Mouse (Mus musculus): ENCODE measurements around the gene Med12l. TPM values are rescaled to one million over a fixed set of nuclear protein-coding genes. Genes with fewer than 3 reads are reported as not detected.
A peak's percentile ranks its signal among the peaks of the same experiment; 100 is the strongest.

Med12l gene
- polyA plus RNA-seq, 1 experiment from 2014 or later = 6.5 TPM

GRCm38 (mm10) chr3:59015698-59016412, 10.2 kb downstream of the Med12l start:
- Histone ChIP-seq H3K9ac (replicated peaks; ENCODE audit: low read length) (no peak overlapping the region), H3K9me3 (ENCODE audit: control insufficient read depth, low read length) (no peaks in the 10 kb centered on the region), H3K4me1 (ENCODE audit: control insufficient read depth, insufficient read depth, low read length) (no peaks in the 10 kb centered on the region), H3K4me3 (replicated peaks; ENCODE audit: low read depth, low read length) (no peak overlapping the region), H3K27me3 (ENCODE audit: control insufficient read depth, insufficient read depth, low read length) (no peaks in the 10 kb centered on the region), H3K36me3 (ENCODE audit: control insufficient read depth, insufficient read depth, low read length) (no peaks in the 10 kb centered on the region), H3K4me2 (ENCODE audit: low read length) (no peak overlapping the region), H3K27ac (replicated peaks; ENCODE audit: low read depth, low read length) (no peak overlapping the region)
- 74% methylated on average over 4 of the region's 4 CpGs for WGBS
- ATAC-seq (ENCODE audit: low FRiP score, low TSS enrichment) (no peak), DNase-seq (no peak)

- no peaks in the 10 kb centered on the region for H3K36me3 ChIP-seq (ENCODE audit: control insufficient read depth, insufficient read depth, low read length)
- H3K4me3 ChIP-seq (replicated peaks; ENCODE audit: low read depth, low read length) = no peak overlapping the region
- no peaks in the 10 kb centered on the region for H3K27me3 ChIP-seq (ENCODE audit: control insufficient read depth, insufficient read depth, low read length)
- H3K4me2 ChIP-seq (ENCODE audit: low read length) = no peak overlapping the region
- H3K4me1 ChIP-seq (ENCODE audit: control insufficient read depth, insufficient read depth, low read length) = peaks cover 4% of the 10 kb centered on the region; the same call in 1 of the 2 replicates
- H3K27ac ChIP-seq (replicated peaks; ENCODE audit: low read depth, low read length) = no peak overlapping the region
- 88% methylated on average over 9 of the region's 9 CpGs for WGBS
- ATAC-seq (ENCODE audit: low FRiP score, low TSS enrichment) (no peak), DNase-seq (no peak)
- no peaks in the 10 kb centered on the region for H3K9me3 ChIP-seq (ENCODE audit: control insufficient read depth, low read length)
- no peak overlapping the region for H3K9ac ChIP-seq (replicated peaks; ENCODE audit: low read length)
Observed at GRCm38 (mm10) chr3:59016501-59016900, 10.9 kb downstream of the Med12l start.

GRCm38 (mm10) chr3:59021236-59021635, 15.6 kb downstream of the Med12l start:
- H3K27ac ChIP-seq (replicated peaks; ENCODE audit: low read depth, low read length) = no peak overlapping the region
- no peaks in the 10 kb centered on the region for H3K36me3 ChIP-seq (ENCODE audit: control insufficient read depth, insufficient read depth, low read length)
- H3K4me1 ChIP-seq (ENCODE audit: control insufficient read depth, insufficient read depth, low read length) = peaks cover 4% of the 10 kb centered on the region; the same call in 1 of the 2 replicates
- H3K4me3 ChIP-seq (replicated peaks; ENCODE audit: low read depth, low read length) = no peak overlapping the region
- H3K4me2 ChIP-seq (ENCODE audit: low read length) = no peak overlapping the region
- no peak overlapping the region for H3K9ac ChIP-seq (replicated peaks; ENCODE audit: low read length)
- no peaks in the 10 kb centered on the region for H3K27me3 ChIP-seq (ENCODE audit: control insufficient read depth, insufficient read depth, low read length)
- 68% methylated on average over 8 of the region's 8 CpGs for WGBS
- DNase-seq (no peak), ATAC-seq (ENCODE audit: low FRiP score, low TSS enrichment) (0 out of 2 replicates have a peak, but pooled peaks have one; percentile 25)
- H3K9me3 ChIP-seq (ENCODE audit: control insufficient read depth, low read length) = no peaks in the 10 kb centered on the region

GRCm38 (mm10) chr3:59022251-59022650, 16.6 kb downstream of the Med12l start:
- ATAC-seq (ENCODE audit: low FRiP score, low TSS enrichment) = no peak
- Histone ChIP-seq H3K4me1 (ENCODE audit: control insufficient read depth, insufficient read depth, low read length) (peaks cover 4% of the 10 kb centered on the region; the same call in 1 of the 2 replicates), H3K36me3 (ENCODE audit: control insufficient read depth, insufficient read depth, low read length) (no peaks in the 10 kb centered on the region), H3K27ac (replicated peaks; ENCODE audit: low read depth, low read length) (no peak overlapping the region), H3K4me2 (ENCODE audit: low read length) (no peak overlapping the region), H3K9ac (replicated peaks; ENCODE audit: low read length) (no peak overlapping the region), H3K27me3 (ENCODE audit: control insufficient read depth, insufficient read depth, low read length) (no peaks in the 10 kb centered on the region), H3K9me3 (ENCODE audit: control insufficient read depth, low read length) (no peaks in the 10 kb centered on the region), H3K4me3 (replicated peaks; ENCODE audit: low read depth, low read length) (no peak overlapping the region)
- DNase-seq = no peak
- WGBS = 61% methylated on average over 2 of the region's 2 CpGs

- 96% methylated on average over 14 of the region's 14 CpGs for WGBS
- H3K27ac ChIP-seq (replicated peaks; ENCODE audit: low read depth, low read length) = no peak overlapping the region
- H3K9me3 ChIP-seq (ENCODE audit: control insufficient read depth, low read length) = no peaks in the 10 kb centered on the region
Observed at GRCm38 (mm10) chr3:59022971-59023370, 17.3 kb downstream of the Med12l start.

GRCm38 (mm10) chr3:59024531-59025192, 19.0 kb downstream of the Med12l start:
- WGBS = 88% methylated on average over 14 of the region's 14 CpGs
- no peak overlapping the region for H3K27ac ChIP-seq (replicated peaks; ENCODE audit: low read depth, low read length)
- H3K27me3 ChIP-seq (ENCODE audit: control insufficient read depth, insufficient read depth, low read length) = no peaks in the 10 kb centered on the region
- H3K9me3 ChIP-seq (ENCODE audit: control insufficient read depth, low read length) = no peaks in the 10 kb centered on the region
- H3K36me3 ChIP-seq (ENCODE audit: control insufficient read depth, insufficient read depth, low read length) = no peaks in the 10 kb centered on the region
- H3K4me2 ChIP-seq (ENCODE audit: low read length) = no peak overlapping the region
- no peak overlapping the region for H3K9ac ChIP-seq (replicated peaks; ENCODE audit: low read length)
- ATAC-seq (ENCODE audit: low FRiP score, low TSS enrichment) (no peak), DNase-seq (no peak)
- no peak overlapping the region for H3K4me3 ChIP-seq (replicated peaks; ENCODE audit: low read depth, low read length)
- H3K4me1 ChIP-seq (ENCODE audit: control insufficient read depth, insufficient read depth, low read length) = peaks cover 4% of the 10 kb centered on the region; the same call in 1 of the 2 replicates

More at GRCm38 (mm10) chr3:59022971-59023370, 17.3 kb downstream of the Med12l start:
- Histone ChIP-seq H3K4me2 (ENCODE audit: low read length) (no peak overlapping the region), H3K4me1 (ENCODE audit: control insufficient read depth, insufficient read depth, low read length) (peaks cover 4% of the 10 kb centered on the region; the same call in 1 of the 2 replicates), H3K4me3 (replicated peaks; ENCODE audit: low read depth, low read length) (no peak overlapping the region), H3K9ac (replicated peaks; ENCODE audit: low read length) (no peak overlapping the region), H3K36me3 (ENCODE audit: control insufficient read depth, insufficient read depth, low read length) (no peaks in the 10 kb centered on the region), H3K27me3 (ENCODE audit: control insufficient read depth, insufficient read depth, low read length) (no peaks in the 10 kb centered on the region)
- ATAC-seq (ENCODE audit: low FRiP score, low TSS enrichment) = no peak
- no peak for DNase-seq

GRCm38 (mm10) chr3:59025193-59025535, 19.5 kb downstream of the Med12l start:
- Histone ChIP-seq H3K36me3 (ENCODE audit: control insufficient read depth, insufficient read depth, low read length) (no peaks in the 10 kb centered on the region), H3K27me3 (ENCODE audit: control insufficient read depth, insufficient read depth, low read length) (no peaks in the 10 kb centered on the region), H3K9me3 (ENCODE audit: control insufficient read depth, low read length) (no peaks in the 10 kb centered on the region), H3K4me2 (ENCODE audit: low read length) (no peak overlapping the region), H3K9ac (replicated peaks; ENCODE audit: low read length) (no peak overlapping the region), H3K4me3 (replicated peaks; ENCODE audit: low read depth, low read length) (no peak overlapping the region), H3K27ac (replicated peaks; ENCODE audit: low read depth, low read length) (no peak overlapping the region), H3K4me1 (ENCODE audit: control insufficient read depth, insufficient read depth, low read length) (peaks cover 4% of the 10 kb centered on the region; the same call in 1 of the 2 replicates)
- ATAC-seq (ENCODE audit: low FRiP score, low TSS enrichment) (no peak), DNase-seq (no peak)
- 76% methylated on average over 4 of the region's 4 CpGs for WGBS

GRCm38 (mm10) chr3:59028696-59029095, 23.1 kb downstream of the Med12l start:
- no peak overlapping the region for H3K4me2 ChIP-seq (ENCODE audit: low read length)
- ATAC-seq (ENCODE audit: low FRiP score, low TSS enrichment) (no peak), DNase-seq (no peak)
- no peak overlapping the region for H3K9ac ChIP-seq (replicated peaks; ENCODE audit: low read length)
- no peak overlapping the region for H3K4me3 ChIP-seq (replicated peaks; ENCODE audit: low read depth, low read length)
- H3K27me3 ChIP-seq (ENCODE audit: control insufficient read depth, insufficient read depth, low read length) = no peaks in the 10 kb centered on the region
- WGBS = 94% methylated on average over 6 of the region's 6 CpGs
- no peaks in the 10 kb centered on the region for H3K9me3 ChIP-seq (ENCODE audit: control insufficient read depth, low read length)
- no peak overlapping the region for H3K27ac ChIP-seq (replicated peaks; ENCODE audit: low read depth, low read length)
- H3K36me3 ChIP-seq (ENCODE audit: control insufficient read depth, insufficient read depth, low read length) = no peaks in the 10 kb centered on the region
- no peaks in the 10 kb centered on the region for H3K4me1 ChIP-seq (ENCODE audit: control insufficient read depth, insufficient read depth, low read length)

GRCm38 (mm10) chr3:59030986-59031385, 25.4 kb downstream of the Med12l start:
- Histone ChIP-seq H3K27ac (replicated peaks; ENCODE audit: low read depth, low read length) (no peak overlapping the region), H3K36me3 (ENCODE audit: control insufficient read depth, insufficient read depth, low read length) (no peaks in the 10 kb centered on the region), H3K4me3 (replicated peaks; ENCODE audit: low read depth, low read length) (no peak overlapping the region), H3K27me3 (ENCODE audit: control insufficient read depth, insufficient read depth, low read length) (no peaks in the 10 kb centered on the region), H3K4me1 (ENCODE audit: control insufficient read depth, insufficient read depth, low read length) (no peaks in the 10 kb centered on the region), H3K9ac (replicated peaks; ENCODE audit: low read length) (no peak overlapping the region), H3K9me3 (ENCODE audit: control insufficient read depth, low read length) (no peaks in the 10 kb centered on the region), H3K4me2 (ENCODE audit: low read length) (no peak overlapping the region)
- DNase-seq = no peak
- ATAC-seq (ENCODE audit: low FRiP score, low TSS enrichment) = no peak
- 77% methylated on average over 4 of the region's 4 CpGs for WGBS
